Mouse (Mus musculus) G1E (cell line): ENCODE data around the gene Olfr987.

Source experiments
- CTCF ChIP-seq: IDR thresholded peaks from 2 replicates; pipeline ENCODE4 v1.5.1; 2012; ENCODE audit warnings: low read depth, low read length, inconsistent platforms, mixed read lengths
- GATA1 ChIP-seq: IDR thresholded peaks from 2 replicates; pipeline ENCODE4 v1.6.1; 2012; ENCODE audit warnings: borderline replicate concordance, low read length, inconsistent platforms, mixed read lengths
- GATA2 ChIP-seq: IDR thresholded peaks from 2 replicates; pipeline ENCODE4 v1.6.1; 2012; ENCODE audit warnings: low read depth, low read length, inconsistent platforms, borderline replicate concordance
- TAL1 ChIP-seq: conservative IDR thresholded peaks from 2 replicates; pipeline ENCODE4 v1.6.1; 2012; ENCODE audit warnings: low read depth, low read length, inconsistent platforms, mixed read lengths

- no peak for TF ChIP-seq CTCF
- TF ChIP-seq GATA1: no peak
- TF ChIP-seq TAL1: no peak
- TF ChIP-seq GATA2: no peak
Observed at GRCm38 (mm10) chr2:85281023-85281422, 58.1 kb downstream of the Olfr987 start.
